Mouse (Mus musculus): ENCODE measurements at regions not wholly inside any gene's neighbourhood (a gene's known extent, or its start where the extent isn't known, plus 50 kb on each side); places are given as distances from the start of the nearest gene placed in this dataset.

DNA sequence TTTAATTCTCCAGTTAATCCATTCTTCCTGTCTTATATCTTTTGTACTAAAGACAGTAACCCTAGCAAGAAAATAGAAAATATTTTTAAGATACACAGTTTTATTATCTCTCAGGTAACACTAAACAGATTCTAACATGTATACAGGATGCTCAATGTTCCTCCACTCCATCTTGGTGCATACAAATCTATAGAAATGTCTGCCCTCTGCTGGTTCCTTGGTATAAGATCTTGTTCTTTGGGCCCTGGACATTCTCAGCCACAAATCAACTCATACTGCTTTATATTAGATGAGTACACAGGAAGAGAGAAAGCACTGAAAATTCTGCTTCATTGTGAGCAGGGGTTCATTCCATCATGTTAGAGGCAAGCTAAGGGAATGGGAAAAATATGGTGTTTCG lies 260.6 kb downstream of the Lipi start:
- TF ChIP-seq CTCF (IDR thresholded peaks at IDR 0.05; ENCODE audit: control insufficient read depth, insufficient read depth, insufficient replicate concordance, low read depth, low read length) = no peak
- TF ChIP-seq POLR2A (IDR thresholded peaks at IDR 0.05; ENCODE audit: control insufficient read depth, low read depth, low read length) = no peak
